Mouse (Mus musculus) brown adipose tissue, adult 24 weeks (tissue): ENCODE results near the gene Gck. TPM values are rescaled to one million over a fixed set of nuclear protein-coding genes. Genes with fewer than 3 reads are reported as not detected.
A peak's percentile ranks its signal among the peaks of the same experiment; 100 is the strongest.
"Not testable (repeated sequence)": the region's sequence is repeated elsewhere in the genome, so short reads cannot be mapped to it uniquely, and the experiment has no call there.

Experiments
- H3K27ac ChIP-seq: fragments of 200-500 bp; replicated peaks from 2 replicates; pipeline ENCODE4 v1.5.1; 2012; ENCODE audit warnings: low read depth, mild to moderate bottlenecking, low read length
- H3K4me1 ChIP-seq: fragments of 200-500 bp; 2 replicates; pipeline ENCODE4 v1.6.1; 2012; ENCODE audit warnings: low read length, mixed read lengths; ENCODE audit not compliant: control insufficient read depth, insufficient read depth, insufficient read length
- H3K4me3 ChIP-seq: fragments of 200-500 bp; 2 replicates; pipeline ENCODE4 v1.5.1; 2012; ENCODE audit warnings: low read depth, mild to moderate bottlenecking, low read length, moderate library complexity; ENCODE audit not compliant: insufficient read depth
- polyA plus RNA-seq: library from polyadenylated mRNA; stranded (reverse); fragments of >200 nt; gene quantifications from 2 replicates; pipeline ENCODE4 v1.2.4, GENCODE M21; 2012; ENCODE audit not compliant: missing spikeins, insufficient read depth, insufficient read length

Gck gene
- polyA plus RNA-seq, 1 experiment: not detected

- H3K27ac ChIP-seq: no peak overlapping the region
- H3K4me3 ChIP-seq: no peak overlapping the region
- no peaks in the 10 kb centered on the region for H3K4me1 ChIP-seq
Observed at GRCm38 (mm10) chr11:5907096-5907495, 42.8 kb downstream of the Gck start.

DNA sequence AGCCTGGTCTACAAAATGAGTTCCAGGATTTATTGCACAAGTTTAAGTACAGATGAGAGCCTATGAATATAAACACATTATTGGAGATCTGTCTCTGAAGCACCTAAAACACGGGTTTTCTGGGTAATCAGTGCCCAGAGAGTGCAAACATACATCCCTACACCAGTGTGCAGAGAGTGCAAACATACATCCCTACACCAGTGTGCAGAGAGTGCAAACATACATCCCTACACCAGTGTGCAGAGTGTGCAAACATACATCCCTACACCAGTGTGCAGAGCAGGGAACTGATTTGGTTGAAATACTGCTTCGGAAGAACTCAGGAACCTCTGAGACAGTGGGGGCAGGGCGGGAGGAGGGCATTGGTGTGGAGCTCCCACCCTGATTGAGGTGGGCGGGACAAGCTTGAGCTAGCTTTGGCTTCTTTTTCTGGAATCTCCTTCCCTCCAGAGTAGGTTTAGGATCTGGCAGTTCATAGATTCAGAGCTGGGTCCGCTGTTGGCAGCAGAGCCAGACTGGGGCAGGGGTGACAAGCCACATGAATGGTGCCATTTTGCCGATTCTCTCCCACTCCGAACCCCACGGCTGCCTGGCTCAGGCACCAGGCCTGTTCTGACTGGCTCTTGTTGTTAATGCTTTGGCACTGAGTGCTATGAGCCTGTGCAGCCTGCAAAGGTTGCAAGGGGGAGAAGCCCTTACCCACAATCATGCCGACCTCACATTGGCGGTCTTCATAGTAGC lies 43.9 kb downstream of the Gck start:
- Histone ChIP-seq H3K4me1 (no peaks in the 10 kb centered on the region), H3K4me3 (no peak overlapping the region), H3K27ac (no peak overlapping the region)

DNA sequence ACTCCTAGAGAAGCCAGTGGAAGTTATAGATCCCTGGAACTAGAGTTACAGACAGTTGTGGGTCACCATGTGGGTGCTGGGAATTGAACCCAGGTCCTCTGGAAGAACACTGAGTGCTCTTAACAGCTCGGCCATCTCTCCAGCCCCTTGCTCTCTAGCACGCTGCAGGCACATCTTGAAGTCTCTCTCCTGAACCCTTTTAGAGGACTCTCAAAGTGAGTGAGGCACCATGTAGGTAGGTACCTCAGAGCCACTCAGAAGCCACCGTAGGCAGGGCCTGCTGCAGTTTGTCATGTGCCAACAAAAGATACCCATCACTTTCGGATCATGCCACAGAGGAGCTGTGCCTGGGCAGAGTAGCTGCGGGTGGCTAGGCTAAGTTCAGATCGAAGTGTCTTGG lies 45.0 kb downstream of the Gck start:
- Histone ChIP-seq H3K27ac (no peak overlapping the region), H3K4me3 (no peak overlapping the region), H3K4me1 (no peaks in the 10 kb centered on the region)

GRCm38 (mm10) chr11:5904357-5904756 lies 45.5 kb downstream of the Gck start:
- Histone ChIP-seq H3K27ac (no peak overlapping the region), H3K4me3 (no peak overlapping the region), H3K4me1 (no peaks in the 10 kb centered on the region)

DNA sequence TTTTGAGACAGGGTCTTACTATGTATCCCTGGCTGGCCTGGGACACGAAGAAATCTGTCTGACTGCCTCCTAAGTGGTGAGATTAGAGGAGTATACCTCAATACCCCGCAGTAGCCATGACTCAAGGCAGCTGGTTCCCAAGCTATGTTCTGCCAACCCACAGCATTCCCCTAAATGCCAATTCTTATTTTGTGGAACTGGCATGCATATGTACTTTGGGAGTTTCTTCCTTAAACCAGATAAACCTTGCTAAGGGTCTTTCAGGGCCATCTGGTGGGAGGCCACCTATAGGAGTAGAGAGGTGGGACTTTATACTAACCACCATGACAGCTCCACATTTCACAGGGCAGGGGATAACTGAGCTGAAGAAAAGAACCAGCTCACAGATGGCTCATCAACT lies 46.0 kb downstream of the Gck start:
- Histone ChIP-seq H3K4me3 (no peak overlapping the region), H3K27ac (no peak overlapping the region), H3K4me1 (no peaks in the 10 kb centered on the region)

DNA sequence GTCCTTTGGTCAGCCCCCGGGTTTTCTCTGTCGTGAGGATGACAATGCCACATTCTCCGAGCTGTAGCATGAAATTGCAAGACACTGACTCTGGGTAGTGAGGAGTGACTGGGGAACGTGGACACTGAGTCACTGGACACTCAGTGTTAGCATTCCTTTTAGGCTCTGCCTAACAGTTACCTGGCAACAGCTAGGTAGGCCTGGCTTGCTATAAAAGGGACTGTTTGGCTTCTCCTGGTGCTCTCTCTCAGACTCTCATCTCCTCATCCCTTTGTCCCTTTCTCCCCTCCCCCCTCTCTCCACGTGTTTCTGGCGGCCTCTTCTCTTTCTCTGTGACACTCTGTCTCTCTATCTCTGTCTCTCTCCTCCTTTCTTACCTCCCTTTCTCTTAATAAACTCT lies 47.5 kb downstream of the Gck start:
- no peak overlapping the region for H3K27ac ChIP-seq
- no peak overlapping the region for H3K4me3 ChIP-seq
- H3K4me1 ChIP-seq: peaks cover 4% of the 10 kb centered on the region; the same call in 1 of the 2 replicates

- Histone ChIP-seq H3K4me3 (peak overlapping the region; percentile 23; the same call in 1 of the 2 replicates), H3K4me1 (peaks cover 5% of the 10 kb centered on the region; the same call in 1 of the 2 replicates), H3K27ac (no peak overlapping the region)
Observed at GRCm38 (mm10) chr11:5901950-5902349, 47.9 kb downstream of the Gck start.

- Histone ChIP-seq H3K27ac (no peak overlapping the region), H3K4me3 (no peak overlapping the region), H3K4me1 (peaks cover 5% of the 10 kb centered on the region; the same call in 1 of the 2 replicates)
Observed at GRCm38 (mm10) chr11:5901320-5901719, 48.6 kb downstream of the Gck start.

- H3K27ac ChIP-seq: no peak overlapping the region
- H3K4me1 ChIP-seq: peaks cover 5% of the 10 kb centered on the region; the same call in 1 of the 2 replicates
- H3K4me3 ChIP-seq: no peak overlapping the region
Observed at GRCm38 (mm10) chr11:5899286-5899685, 50.6 kb downstream of the Gck start.

DNA sequence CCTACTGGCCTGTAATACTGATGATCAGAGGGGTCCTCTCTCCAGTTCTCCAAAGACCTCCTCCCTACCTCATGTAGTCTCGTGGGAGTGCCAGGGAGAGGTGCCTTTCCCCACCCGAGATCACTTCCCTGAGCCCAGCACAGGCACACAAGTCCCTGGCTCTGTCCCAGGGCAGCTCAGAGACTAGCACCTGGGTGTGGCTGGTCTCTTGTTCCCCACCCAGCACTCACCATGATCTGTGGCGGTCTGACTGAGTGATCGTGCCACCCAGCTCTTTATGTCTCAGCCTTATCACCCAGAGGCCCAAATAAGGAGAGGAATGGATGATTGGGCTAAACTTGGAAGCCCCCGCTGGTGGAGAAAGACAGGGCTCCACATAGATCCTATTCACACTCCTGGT lies 51.4 kb downstream of the Gck start, which contains the start of gene Myl7:
Myl7 (minus strand) TSS at position 252 of the 400 bp plus-strand sequence.
- H3K27ac ChIP-seq: no peak within 1 kb of the TSS
- H3K4me1 ChIP-seq: peaks cover 5% of the 10 kb centered on the region; the same call in 1 of the 2 replicates
- H3K4me3 ChIP-seq: no peak within 1 kb of the TSS

- Histone ChIP-seq H3K4me3 (no peak overlapping the region), H3K4me1 (peaks cover 5% of the 10 kb centered on the region; the same call in 1 of the 2 replicates), H3K27ac (no peak overlapping the region)
Observed at GRCm38 (mm10) chr11:5897839-5898238, 52.0 kb downstream of the Gck start.

DNA sequence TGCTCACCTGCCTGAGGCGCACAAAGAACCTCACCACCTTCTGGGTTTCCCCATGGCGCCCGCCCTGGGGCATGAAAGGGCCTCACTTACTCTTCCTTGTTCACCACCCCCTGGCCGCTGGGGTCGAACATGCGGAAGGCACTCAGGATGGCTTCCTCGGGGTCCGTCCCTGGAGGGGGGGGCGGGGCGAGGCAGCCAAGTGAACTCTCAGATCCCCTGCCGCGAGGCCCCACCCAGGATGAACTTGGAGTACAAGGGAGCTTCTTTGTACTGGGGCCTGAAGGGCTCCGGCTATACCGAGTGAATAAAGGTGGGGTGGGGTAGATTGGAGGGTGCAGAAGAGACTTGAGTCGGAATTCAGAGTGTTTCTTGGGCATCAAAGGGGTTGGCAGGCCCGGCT lies 52.7 kb downstream of the Gck start:
- H3K4me3 ChIP-seq: no peak overlapping the region
- H3K27ac ChIP-seq: no peak overlapping the region
- H3K4me1 ChIP-seq: peaks cover 5% of the 10 kb centered on the region; the same call in 1 of the 2 replicates

DNA sequence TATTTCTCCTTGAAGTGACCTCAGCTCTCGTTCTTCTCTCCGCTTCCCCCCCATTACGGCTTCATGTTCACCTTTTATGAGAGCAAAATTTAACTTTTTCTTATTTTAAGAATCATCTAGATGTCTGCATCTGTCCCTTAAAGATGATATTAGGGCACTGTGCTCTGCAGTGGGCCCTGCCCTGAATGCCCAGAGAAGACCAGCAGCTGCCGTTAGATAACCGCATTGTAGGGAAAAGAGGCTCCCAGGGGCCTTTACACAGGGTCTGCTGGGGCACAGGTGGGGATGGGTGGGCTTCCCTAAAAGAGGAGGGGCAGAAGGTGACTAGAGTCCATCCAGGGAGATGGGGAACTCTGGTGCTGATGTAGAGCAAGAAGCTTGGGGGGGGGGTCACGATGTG lies 56.1 kb downstream of the Gck start:
- Histone ChIP-seq H3K4me1 (peaks cover 5% of the 10 kb centered on the region; the same call in 1 of the 2 replicates), H3K4me3 (no peak overlapping the region), H3K27ac (no peak overlapping the region)

DNA sequence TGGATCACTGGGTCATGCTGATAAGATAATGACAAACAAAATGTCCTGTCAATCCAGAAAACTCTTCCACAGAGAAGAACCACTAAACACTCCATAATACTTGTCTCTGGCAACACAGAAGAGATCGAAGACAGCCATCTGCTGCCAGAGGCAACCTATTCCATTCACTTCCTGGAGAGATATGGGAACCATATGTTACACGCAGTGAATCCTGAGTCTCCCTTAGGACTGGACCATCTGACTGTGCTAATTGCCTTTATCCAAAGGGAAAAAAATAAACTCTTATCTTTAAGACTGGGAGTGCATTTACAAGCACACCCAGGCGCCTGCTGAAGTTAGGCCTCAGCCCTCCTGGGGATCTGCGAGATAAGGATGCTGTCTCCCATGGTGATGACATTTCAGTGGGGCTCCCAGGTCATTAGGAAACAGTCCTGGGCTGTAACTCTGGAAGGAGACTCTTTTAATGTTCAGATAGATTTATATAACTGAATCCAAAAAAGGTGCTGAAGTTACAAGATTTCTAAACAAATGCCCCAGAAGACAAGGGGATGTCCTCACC lies 57.0 kb downstream of the Gck start:
- no peak overlapping the region for H3K4me3 ChIP-seq
- no peak overlapping the region for H3K27ac ChIP-seq
- peaks cover 5% of the 10 kb centered on the region; the same call in 1 of the 2 replicates for H3K4me1 ChIP-seq

- no peaks in the 10 kb centered on the region for H3K4me1 ChIP-seq
- H3K4me3 ChIP-seq: no peak overlapping the region
- H3K27ac ChIP-seq: no peak overlapping the region
Observed at GRCm38 (mm10) chr11:5892151-5892591, 57.7 kb downstream of the Gck start.

- H3K4me3 ChIP-seq, H3K4me1 ChIP-seq, H3K27ac ChIP-seq: not testable (repeated sequence)
Observed at GRCm38 (mm10) chr11:5888563-5888962, 61.3 kb downstream of the Gck start.
